Mouse (Mus musculus) C2C12 (cell line): Measurements from ENCODE around the gene Mymk.

Experiments used
- CTCF ChIP-seq: IDR thresholded peaks from one replicate; pipeline ENCODE4 v1.5.1; 2011; ENCODE audit not compliant: control insufficient read depth, insufficient read depth, insufficient read length
- FOSL1 ChIP-seq: IDR thresholded peaks from one replicate; pipeline ENCODE4 v1.8.0; 2011; ENCODE audit warnings: mild to moderate bottlenecking, low read length; ENCODE audit not compliant: poor library complexity, insufficient read depth, severe bottlenecking
- MYOG ChIP-seq: IDR thresholded peaks from one replicate; pipeline ENCODE4 v1.6.1; 2011; ENCODE audit not compliant: control insufficient read depth, insufficient read length; ENCODE audit errors: extremely low read depth

- TF ChIP-seq FOSL1, result no peak
- no peak for TF ChIP-seq CTCF
- no peak for TF ChIP-seq MYOG
Measured at GRCm38 (mm10) chr2:27087581-27087980, 15.6 kb upstream of the Mymk start.
